Mouse (Mus musculus): ENCODE results near the gene Tsr2. TPM values are rescaled to one million over a fixed set of nuclear protein-coding genes. Genes with fewer than 3 reads are reported as not detected.

Gene Tsr2
- polyA plus RNA-seq, 1 experiment from 2014 or later, result 52.9 TPM

DNA sequence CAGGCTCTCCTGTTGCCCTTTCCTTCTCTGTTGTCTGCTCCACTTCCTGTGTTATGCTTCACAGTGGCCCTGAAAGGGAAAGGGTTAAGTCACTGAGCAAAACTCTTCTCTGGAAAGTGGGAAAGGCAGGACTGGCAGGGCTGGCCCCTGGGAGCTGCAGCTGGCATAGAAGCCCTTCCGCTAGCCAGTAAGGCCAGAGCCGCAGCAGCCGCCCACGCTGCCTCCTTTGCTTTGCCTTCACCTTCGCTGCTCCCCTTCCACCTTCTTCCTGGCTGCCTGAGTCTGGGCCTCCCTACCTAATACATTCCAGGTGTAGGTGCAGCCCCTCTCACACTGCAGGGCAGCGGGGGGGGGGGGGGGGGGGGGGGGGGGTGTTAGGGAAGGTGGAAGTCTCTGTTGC is 41.9 kb downstream of the Tsr2 start:
- Histone ChIP-seq H3K27me3 (ENCODE audit: control insufficient read depth, insufficient read depth, low read length) (no peaks in the 10 kb centered on the region), H3K4me1 (ENCODE audit: control insufficient read depth, insufficient read depth, low read length) (no peaks in the 10 kb centered on the region), H3K9ac (replicated peaks; ENCODE audit: low read length) (no peak overlapping the region), H3K4me2 (ENCODE audit: low read depth, low read length) (no peak overlapping the region; the same call in 1 of the 2 replicates), H3K36me3 (replicated peaks; ENCODE audit: control insufficient read depth, insufficient read depth, low read depth, low read length) (no peaks in the 10 kb centered on the region), H3K9me3 (replicated peaks; ENCODE audit: control insufficient read depth, low read length) (no peaks in the 10 kb centered on the region), H3K27ac (replicated peaks; ENCODE audit: low read depth, low read length) (no peak overlapping the region), H3K4me3 (ENCODE audit: low read depth, low read length) (no peak overlapping the region)
- DNase-seq (ENCODE audit: low spot score), result peak; percentile 31
- 0 out of 2 replicates have a peak, but pooled peaks have one; percentile 50 for ATAC-seq (replicated peaks; ENCODE audit: insufficient number of reproducible peaks, low FRiP score, low TSS enrichment, low read depth)
- 33% methylated on average over 1 of the region's 6 CpGs for WGBS

DNA sequence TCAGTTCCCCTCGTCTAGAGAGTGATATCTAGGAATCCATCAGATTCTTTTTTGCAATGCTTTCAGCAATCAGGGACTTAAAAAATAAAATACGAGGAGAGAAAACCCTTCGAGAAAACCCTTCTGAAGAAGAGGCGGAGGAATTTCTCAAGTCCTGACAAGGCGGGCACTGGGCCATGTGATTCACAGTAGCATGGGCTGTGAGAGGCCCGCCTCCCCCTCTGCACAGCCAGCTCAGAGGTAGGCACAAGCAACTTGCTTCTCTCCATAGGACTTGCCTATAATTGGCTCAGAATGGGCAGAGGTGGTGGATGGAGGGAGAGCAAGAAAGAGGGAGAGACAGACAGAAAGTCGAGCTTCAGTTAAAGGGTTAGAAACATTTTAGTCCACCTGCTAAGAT is 46.0 kb downstream of the Tsr2 start:
- 78% methylated on average over 7 of the region's 7 CpGs for WGBS
- ATAC-seq (replicated peaks; ENCODE audit: insufficient number of reproducible peaks, low FRiP score, low TSS enrichment, low read depth) (no peak), DNase-seq (ENCODE audit: low spot score) (no peak)
- Histone ChIP-seq H3K4me2 (ENCODE audit: low read depth, low read length) (no peak overlapping the region), H3K4me3 (ENCODE audit: low read depth, low read length) (no peak overlapping the region), H3K9ac (replicated peaks; ENCODE audit: low read length) (no peak overlapping the region), H3K27me3 (ENCODE audit: control insufficient read depth, insufficient read depth, low read length) (no peaks in the 10 kb centered on the region), H3K9me3 (replicated peaks; ENCODE audit: control insufficient read depth, low read length) (no peaks in the 10 kb centered on the region), H3K36me3 (replicated peaks; ENCODE audit: control insufficient read depth, insufficient read depth, low read depth, low read length) (no peaks in the 10 kb centered on the region), H3K4me1 (ENCODE audit: control insufficient read depth, insufficient read depth, low read length) (no peaks in the 10 kb centered on the region), H3K27ac (replicated peaks; ENCODE audit: low read depth, low read length) (no peak overlapping the region)

DNA sequence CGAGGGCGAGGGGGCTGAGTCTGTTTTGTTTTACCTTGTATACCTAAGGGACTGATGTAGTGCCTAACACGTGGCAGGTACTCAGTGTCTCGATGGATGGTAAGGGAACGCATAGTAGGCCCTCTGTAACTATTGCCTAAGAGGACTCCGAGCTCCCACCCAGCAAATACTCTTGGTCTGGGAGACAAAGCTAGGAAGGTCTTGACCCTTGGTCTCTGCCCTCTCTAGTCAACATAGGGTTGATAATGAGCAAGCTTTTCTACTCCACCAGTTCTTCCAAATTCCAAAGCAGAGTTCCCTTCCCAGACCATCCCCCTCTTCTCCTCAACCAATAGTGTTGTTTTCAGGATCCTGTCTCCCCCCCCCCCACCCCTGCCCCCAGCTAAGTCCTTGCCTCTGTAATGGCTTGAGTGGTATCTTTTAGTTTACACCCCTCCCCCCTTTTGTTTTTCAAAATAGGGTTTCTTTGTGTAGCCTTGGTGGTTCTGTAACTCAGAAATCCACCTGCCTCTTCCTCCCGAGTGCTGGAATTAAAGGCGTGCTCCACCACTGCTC is 46.6 kb downstream of the Tsr2 start:
- Histone ChIP-seq H3K4me1 (ENCODE audit: control insufficient read depth, insufficient read depth, low read length) (no peaks in the 10 kb centered on the region), H3K36me3 (replicated peaks; ENCODE audit: control insufficient read depth, insufficient read depth, low read depth, low read length) (no peaks in the 10 kb centered on the region), H3K27ac (replicated peaks; ENCODE audit: low read depth, low read length) (no peak overlapping the region), H3K9ac (replicated peaks; ENCODE audit: low read length) (no peak overlapping the region), H3K4me3 (ENCODE audit: low read depth, low read length) (no peak overlapping the region), H3K9me3 (replicated peaks; ENCODE audit: control insufficient read depth, low read length) (no peaks in the 10 kb centered on the region), H3K4me2 (ENCODE audit: low read depth, low read length) (peak overlapping the region; percentile 62; the same call in 1 of the 2 replicates), H3K27me3 (ENCODE audit: control insufficient read depth, insufficient read depth, low read length) (no peaks in the 10 kb centered on the region)
- 50% methylated on average over 8 of the region's 8 CpGs for WGBS
- ATAC-seq (replicated peaks; ENCODE audit: insufficient number of reproducible peaks, low FRiP score, low TSS enrichment, low read depth) (no peak), DNase-seq (ENCODE audit: low spot score) (no peak)

DNA sequence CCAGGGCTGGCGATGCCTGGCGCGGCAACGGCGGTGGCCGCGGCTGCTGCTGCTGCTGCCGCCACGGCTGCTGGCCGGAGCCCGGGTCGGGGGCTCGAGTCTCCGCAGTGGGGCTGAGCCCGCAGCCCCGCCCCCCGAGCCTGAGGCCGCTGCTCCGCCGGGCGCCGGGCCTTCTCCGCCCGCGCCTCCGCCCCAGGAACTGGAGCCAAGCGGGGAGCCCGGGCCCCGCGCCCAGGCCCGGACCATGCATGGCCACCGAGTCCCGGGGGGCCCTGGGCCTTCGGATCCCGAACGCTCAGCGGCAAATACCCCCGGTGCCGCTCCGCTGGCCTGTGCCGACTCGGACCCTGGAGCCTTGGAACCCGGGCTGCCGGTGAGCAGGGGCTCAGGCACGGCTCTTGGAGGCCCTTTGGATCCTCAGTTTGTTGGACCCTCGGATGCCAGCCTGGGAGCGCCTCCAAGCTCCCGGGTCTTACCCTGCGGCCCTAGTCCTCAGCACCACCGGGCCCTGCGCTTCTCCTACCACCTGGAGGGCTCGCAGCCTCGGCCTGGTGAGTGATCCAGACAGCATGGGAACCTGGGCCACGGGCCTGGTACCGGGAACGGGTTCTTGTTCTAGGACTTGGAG is 48.8 kb downstream of the Tsr2 start:
- H3K9ac ChIP-seq (replicated peaks; ENCODE audit: low read length), result peak overlapping the region; percentile 78
- peak overlapping the region; percentile 84 for H3K27ac ChIP-seq (replicated peaks; ENCODE audit: low read depth, low read length)
- DNase-seq (ENCODE audit: low spot score), result peak; percentile 23
- no peaks in the 10 kb centered on the region for H3K4me1 ChIP-seq (ENCODE audit: control insufficient read depth, insufficient read depth, low read length)
- peak overlapping the region; percentile 61 for H3K4me3 ChIP-seq (ENCODE audit: low read depth, low read length)
- ATAC-seq (replicated peaks; ENCODE audit: insufficient number of reproducible peaks, low FRiP score, low TSS enrichment, low read depth), result peak; percentile 64
- no peaks in the 10 kb centered on the region for H3K27me3 ChIP-seq (ENCODE audit: control insufficient read depth, insufficient read depth, low read length)
- no peaks in the 10 kb centered on the region for H3K36me3 ChIP-seq (replicated peaks; ENCODE audit: control insufficient read depth, insufficient read depth, low read depth, low read length)
- H3K4me2 ChIP-seq (ENCODE audit: low read depth, low read length), result peak overlapping the region; percentile 62
- WGBS, result 22% methylated on average over 17 of the region's 56 CpGs
- no peaks in the 10 kb centered on the region for H3K9me3 ChIP-seq (replicated peaks; ENCODE audit: control insufficient read depth, low read length)

DNA sequence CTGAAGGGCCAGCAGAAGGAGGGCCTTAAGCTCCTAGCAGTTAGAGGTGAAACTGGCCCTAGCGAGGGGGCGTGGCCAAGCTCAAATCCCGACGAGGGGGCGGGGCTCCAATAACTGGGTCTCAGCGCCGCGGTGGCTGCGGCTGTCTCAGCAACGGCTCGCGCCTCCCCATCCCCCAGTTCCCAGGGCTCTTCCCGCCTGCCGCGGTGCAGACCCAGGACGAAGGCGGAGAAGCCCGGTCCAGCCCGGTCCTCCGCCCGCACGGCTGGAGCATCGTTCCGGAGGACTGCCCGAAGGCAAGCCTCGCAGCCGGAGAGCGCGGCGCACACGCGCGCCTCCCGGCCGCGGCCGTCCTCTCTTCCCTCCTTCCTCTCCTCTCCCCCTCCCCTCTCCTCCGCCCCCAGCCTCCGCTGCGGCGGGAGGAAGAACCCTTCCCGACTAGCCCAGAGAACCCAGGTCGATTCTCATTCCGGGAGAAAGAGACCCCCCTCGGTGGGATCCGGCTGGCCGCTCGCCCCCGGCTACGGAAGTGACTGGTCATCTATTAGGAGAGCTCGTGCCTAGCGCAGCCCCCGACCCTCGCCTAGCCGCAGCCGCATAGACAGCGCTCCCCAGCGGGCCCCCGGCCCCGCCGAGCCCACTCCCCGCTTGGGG is 49.4 kb downstream of the Tsr2 start:
- Histone ChIP-seq H3K9me3 (replicated peaks; ENCODE audit: control insufficient read depth, low read length) (no peaks in the 10 kb centered on the region), H3K4me1 (ENCODE audit: control insufficient read depth, insufficient read depth, low read length) (no peaks in the 10 kb centered on the region), H3K27ac (replicated peaks; ENCODE audit: low read depth, low read length) (peak overlapping the region; percentile 84), H3K4me2 (ENCODE audit: low read depth, low read length) (peak overlapping the region; percentile 62), H3K9ac (replicated peaks; ENCODE audit: low read length) (peak overlapping the region; percentile 78), H3K27me3 (ENCODE audit: control insufficient read depth, insufficient read depth, low read length) (no peaks in the 10 kb centered on the region), H3K4me3 (ENCODE audit: low read depth, low read length) (peak overlapping the region; percentile 61), H3K36me3 (replicated peaks; ENCODE audit: control insufficient read depth, insufficient read depth, low read depth, low read length) (no peaks in the 10 kb centered on the region)
- peak; percentile 89 for DNase-seq (ENCODE audit: low spot score)
- peak; percentile 86 for ATAC-seq (replicated peaks; ENCODE audit: insufficient number of reproducible peaks, low FRiP score, low TSS enrichment, low read depth)
- 25% methylated on average over 39 of the region's 62 CpGs for WGBS

DNA sequence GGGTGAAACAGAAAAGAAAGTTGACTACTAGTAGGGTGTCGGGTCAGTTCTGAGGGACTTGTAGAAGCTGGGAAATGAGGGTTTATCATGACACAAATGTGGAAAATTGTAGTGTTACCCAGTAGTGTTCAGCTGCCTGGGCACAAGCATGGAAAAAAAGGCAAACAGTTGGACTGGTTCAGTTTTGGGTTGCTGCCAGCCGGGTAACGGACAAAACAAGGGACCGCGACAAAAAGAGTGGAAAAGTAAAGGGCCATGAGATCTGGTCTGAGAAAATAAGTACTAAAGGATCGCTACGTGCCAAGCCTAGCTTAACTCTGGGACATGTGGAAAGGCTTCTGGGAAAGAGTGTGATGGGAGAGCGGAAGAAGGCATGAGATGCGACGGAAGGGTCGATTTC is 50.0 kb downstream of the Tsr2 start:
- Histone ChIP-seq H3K4me1 (ENCODE audit: control insufficient read depth, insufficient read depth, low read length) (no peaks in the 10 kb centered on the region), H3K27ac (replicated peaks; ENCODE audit: low read depth, low read length) (no peak overlapping the region), H3K9ac (replicated peaks; ENCODE audit: low read length) (no peak overlapping the region; the same call in 1 of the 2 replicates), H3K4me3 (ENCODE audit: low read depth, low read length) (peak overlapping the region; percentile 61; the same call in 1 of the 2 replicates), H3K9me3 (replicated peaks; ENCODE audit: control insufficient read depth, low read length) (no peaks in the 10 kb centered on the region), H3K27me3 (ENCODE audit: control insufficient read depth, insufficient read depth, low read length) (no peaks in the 10 kb centered on the region), H3K4me2 (ENCODE audit: low read depth, low read length) (peak overlapping the region; percentile 19; the same call in 1 of the 2 replicates), H3K36me3 (replicated peaks; ENCODE audit: control insufficient read depth, insufficient read depth, low read depth, low read length) (no peaks in the 10 kb centered on the region)
- ATAC-seq (replicated peaks; ENCODE audit: insufficient number of reproducible peaks, low FRiP score, low TSS enrichment, low read depth), result peak; percentile 24; the same call in 1 of the 2 replicates
- no peak for DNase-seq (ENCODE audit: low spot score)
- 48% methylated on average over 11 of the region's 11 CpGs for WGBS

DNA sequence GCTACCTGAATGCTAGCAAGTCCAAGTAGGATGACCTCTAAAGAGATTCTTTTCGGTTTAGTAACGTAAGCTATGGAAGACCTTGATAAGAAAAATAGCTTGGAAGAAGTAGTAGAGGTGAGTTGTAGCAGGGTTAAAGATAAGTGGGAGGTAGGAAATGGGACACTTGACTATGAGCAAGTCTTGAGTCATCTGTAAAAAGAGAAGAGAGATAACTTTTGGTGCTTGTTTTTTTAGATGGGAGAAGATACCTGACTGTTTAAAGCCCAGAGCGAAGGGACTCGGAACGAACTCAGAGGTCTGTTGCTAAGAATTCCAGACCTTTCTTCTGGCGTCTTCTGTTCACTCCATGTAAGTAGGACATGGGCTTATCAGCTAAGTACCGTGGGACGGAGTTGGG is 50.5 kb downstream of the Tsr2 start, which contains the start of gene Fgd1:
Gene Fgd1, plus strand, starts transcription at position 301 of the 400 bp plus-strand sequence.
- no peaks in the 10 kb centered on the region for H3K36me3 ChIP-seq (replicated peaks; ENCODE audit: control insufficient read depth, insufficient read depth, low read depth, low read length)
- no peak for ATAC-seq (replicated peaks; ENCODE audit: insufficient number of reproducible peaks, low FRiP score, low TSS enrichment, low read depth)
- peak within 1 kb of the TSS; percentile 78 for H3K9ac ChIP-seq (replicated peaks; ENCODE audit: low read length)
- H3K4me2 ChIP-seq (ENCODE audit: low read depth, low read length), result peak within 1 kb of the TSS; percentile 62
- no peaks in the 10 kb centered on the region for H3K4me1 ChIP-seq (ENCODE audit: control insufficient read depth, insufficient read depth, low read length)
- H3K9me3 ChIP-seq (replicated peaks; ENCODE audit: control insufficient read depth, low read length), result no peaks in the 10 kb centered on the region
- DNase-seq (ENCODE audit: low spot score), result no peak
- H3K4me3 ChIP-seq (ENCODE audit: low read depth, low read length), result peak within 1 kb of the TSS; percentile 61
- H3K27me3 ChIP-seq (ENCODE audit: control insufficient read depth, insufficient read depth, low read length), result no peaks in the 10 kb centered on the region
- WGBS, result 96% methylated on average over 8 of the region's 8 CpGs
- H3K27ac ChIP-seq (replicated peaks; ENCODE audit: low read depth, low read length), result peak within 1 kb of the TSS; percentile 84

DNA sequence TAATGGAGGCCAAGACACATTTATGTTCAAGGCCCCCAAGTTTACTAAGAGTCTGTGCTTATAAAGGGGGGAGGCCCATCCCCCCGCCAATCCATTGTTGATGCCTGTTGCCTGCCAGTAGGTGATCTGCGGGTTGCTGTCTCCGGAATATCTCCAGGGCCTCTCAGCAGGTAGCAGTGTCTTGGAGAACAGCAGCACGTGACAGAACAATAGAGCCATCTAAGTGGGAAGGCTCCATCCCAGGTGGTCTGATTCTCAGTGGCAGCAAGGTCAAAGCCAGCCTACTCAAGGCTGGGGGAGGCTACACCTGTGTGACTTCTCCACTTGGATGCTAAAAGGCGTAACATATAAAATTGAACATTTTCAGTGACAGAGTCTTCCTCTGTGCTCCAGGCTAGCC is 55.1 kb downstream of the Tsr2 start:
- ATAC-seq (replicated peaks; ENCODE audit: insufficient number of reproducible peaks, low FRiP score, low TSS enrichment, low read depth), result no peak
- Histone ChIP-seq H3K36me3 (replicated peaks; ENCODE audit: control insufficient read depth, insufficient read depth, low read depth, low read length) (no peaks in the 10 kb centered on the region), H3K4me3 (ENCODE audit: low read depth, low read length) (no peak overlapping the region), H3K9ac (replicated peaks; ENCODE audit: low read length) (no peak overlapping the region), H3K4me2 (ENCODE audit: low read depth, low read length) (no peak overlapping the region), H3K9me3 (replicated peaks; ENCODE audit: control insufficient read depth, low read length) (no peaks in the 10 kb centered on the region), H3K27me3 (ENCODE audit: control insufficient read depth, insufficient read depth, low read length) (no peaks in the 10 kb centered on the region), H3K27ac (replicated peaks; ENCODE audit: low read depth, low read length) (no peak overlapping the region), H3K4me1 (ENCODE audit: control insufficient read depth, insufficient read depth, low read length) (no peaks in the 10 kb centered on the region)
- DNase-seq (ENCODE audit: low spot score), result no peak
- 53% methylated on average over 5 of the region's 5 CpGs for WGBS

All from embryonic facial prominence, embryonic 11.5 days (tissue).